Mouse (Mus musculus) cerebellum, adult 2 months (tissue): ENCODE measurements around the gene Prr12. TPM values are rescaled to one million over a fixed set of nuclear protein-coding genes. Genes with fewer than 3 reads are reported as not detected.

Experiments
- DNase-seq, 2 experiments: peaks; one replicate each; pipeline ENCODE4 v3.0.0; 2021
- H3K27ac ChIP-seq: fragments of 200-500 bp; 2 replicates; pipeline ENCODE4 v1.5.1; 2012; ENCODE audit warnings: low read length, control low read depth, inconsistent platforms; ENCODE audit not compliant: insufficient read depth
- H3K27me3 ChIP-seq: fragments of 200-500 bp; 2 replicates; pipeline ENCODE4 v1.6.1; 2012; ENCODE audit warnings: inconsistent platforms, mild to moderate bottlenecking, low read length, moderate library complexity; ENCODE audit not compliant: control insufficient read depth, insufficient read depth
- H3K4me1 ChIP-seq: fragments of 200-500 bp; 2 replicates; pipeline ENCODE4 v1.6.1; 2011; ENCODE audit warnings: low read length; ENCODE audit not compliant: control insufficient read depth, insufficient read depth
- H3K4me3 ChIP-seq: fragments of 200-500 bp; replicated peaks from 2 replicates; pipeline ENCODE3; 2011; ENCODE audit warnings: mild to moderate bottlenecking, low read depth, low read length, control low read depth; ENCODE audit not compliant: insufficient read depth
- CTCF ChIP-seq: fragments of 200-500 bp; IDR thresholded peaks from 2 replicates; pipeline ENCODE4 v1.5.1; 2011; ENCODE audit warnings: low read depth, mild to moderate bottlenecking, control low read depth, low read length, moderate library complexity, borderline replicate concordance; ENCODE audit not compliant: insufficient read depth
- POLR2A ChIP-seq: fragments of 200-500 bp; IDR thresholded peaks from 2 replicates; pipeline ENCODE4 v1.6.1; 2011; ENCODE audit warnings: low read length, control low read depth, borderline replicate concordance; ENCODE audit not compliant: insufficient read depth
- WGBS: fragments of 180-500 bp; shearing (Covaris S2); methylation state at CpG from one replicate; pipeline ENCODE4 v1.1.7; 2018; 5-methylcytosine and 5-hydroxymethylcytosine counted together
- polyA plus RNA-seq: library from polyadenylated mRNA; depleted of rRNA; stranded (reverse); fragments of >200 nt; gene quantifications from 2 replicates; pipeline ENCODE4 v1.2.3, GENCODE M21; 2012; rRNA removed

The Prr12 gene
- polyA plus RNA-seq, 1 experiment, result 23.3 TPM

GRCm38 (mm10) chr7:44983085-44983484 is 69.6 kb downstream of the Prr12 start:
- 23% methylated on average over 6 of the region's 6 CpGs for WGBS
- Histone ChIP-seq H3K4me3 (no peak overlapping the region), H3K4me1 (0 out of 2 replicates have a peak, but pooled peaks cover 5% of the 10 kb centered on the region), H3K27me3 (no peaks in the 10 kb centered on the region), H3K27ac (no peak overlapping the region)
- peak; percentile 80 to 88 for DNase-seq
- peak; percentile 97 for TF ChIP-seq CTCF
- no peak for TF ChIP-seq POLR2A

DNA sequence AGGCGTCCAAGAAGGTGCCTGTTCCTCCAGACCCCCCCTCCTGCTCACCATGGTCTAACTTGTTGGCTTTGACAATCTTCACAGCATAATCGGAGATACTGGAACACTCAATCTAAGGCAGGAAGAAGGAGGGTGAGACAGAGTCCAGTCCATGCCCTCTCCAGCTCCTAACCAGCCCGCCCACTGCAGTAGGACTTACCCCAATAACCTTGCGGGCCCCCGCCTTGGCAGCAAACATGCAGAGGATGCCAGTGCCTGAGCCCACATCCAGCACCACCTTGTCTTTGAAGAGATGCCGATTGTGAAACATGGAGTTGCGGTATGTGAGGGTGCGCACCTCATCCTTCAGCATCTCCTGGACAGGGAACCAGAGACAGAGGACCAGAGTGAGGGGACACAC is 71.1 kb downstream of the Prr12 start:
- Histone ChIP-seq H3K27ac (no peak overlapping the region), H3K27me3 (no peaks in the 10 kb centered on the region), H3K4me1 (0 out of 2 replicates have a peak, but pooled peaks cover 5% of the 10 kb centered on the region), H3K4me3 (no peak overlapping the region)
- TF ChIP-seq CTCF, result no peak
- TF ChIP-seq POLR2A, result no peak
- DNase-seq, result no peak
- 95% methylated on average over 8 of the region's 8 CpGs for WGBS

- 87% methylated on average over 3 of the region's 3 CpGs for WGBS
- Histone ChIP-seq H3K27me3 (no peaks in the 10 kb centered on the region), H3K4me3 (no peak overlapping the region), H3K27ac (no peak overlapping the region), H3K4me1 (peaks cover 6% of the 10 kb centered on the region; the same call in 1 of the 2 replicates)
- no peak for TF ChIP-seq CTCF
- no peak for DNase-seq
Observed at GRCm38 (mm10) chr7:44978300-44978699, 74.4 kb downstream of the Prr12 start.

Other genes starting within 250 kb of the Prr12 start
- gene Nup62, start 236.8 kb downstream of the Prr12 start, polyA plus RNA-seq, result 28.9 and 29.4 TPM in 2 replicates
- gene Il4i1, start 236.5 kb downstream of the Prr12 start, polyA plus RNA-seq, result 1.4 and 1.9 TPM in 2 replicates
- gene Atf5, start 236.2 kb downstream of the Prr12 start, polyA plus RNA-seq, result 19.6 and 23.8 TPM in 2 replicates
- 78.3 and 83.6 TPM in 2 replicates for gene Akt1s1, start 203.9 kb downstream of the Prr12 start, polyA plus RNA-seq
- 119 and 123 TPM in 2 replicates for gene Tbc1d17, start 203.8 kb downstream of the Prr12 start, polyA plus RNA-seq
- gene Pnkp, start 195.7 kb downstream of the Prr12 start, polyA plus RNA-seq, result 38.3 and 46.7 TPM in 2 replicates
- gene Ptov1, start 183.1 kb downstream of the Prr12 start, polyA plus RNA-seq, result 355 and 364 TPM in 2 replicates
- gene Med25, start 160.2 kb downstream of the Prr12 start, polyA plus RNA-seq, result 105 and 117 TPM in 2 replicates
- 29.0 and 31.9 TPM in 2 replicates for gene Fuz, start 156.8 kb downstream of the Prr12 start, polyA plus RNA-seq
- gene Ap2a1, start 123.4 kb downstream of the Prr12 start, polyA plus RNA-seq, result 216 and 229 TPM in 2 replicates
- gene Tsks, start 109.7 kb downstream of the Prr12 start, polyA plus RNA-seq, result 0.16 and 0.40 TPM in 2 replicates
- gene Cpt1c, start 78.0 kb downstream of the Prr12 start, polyA plus RNA-seq, result 129 and 137 TPM in 2 replicates
- 225 and 227 TPM in 2 replicates for gene Prmt1, start 66.3 kb downstream of the Prr12 start, polyA plus RNA-seq
- gene Irf3, start 55.2 kb downstream of the Prr12 start, polyA plus RNA-seq, result 126 and 130 TPM in 2 replicates
- 6.0 and 6.4 TPM in 2 replicates for gene Bcl2l12, start 54.2 kb downstream of the Prr12 start, polyA plus RNA-seq
- 115 and 120 TPM in 2 replicates for gene Scaf1, start 36.5 kb downstream of the Prr12 start, polyA plus RNA-seq
- gene Rras, start 34.9 kb downstream of the Prr12 start, polyA plus RNA-seq, result 29.7 and 29.9 TPM in 2 replicates
- gene Nosip, start 9.5 kb upstream of the Prr12 start, polyA plus RNA-seq, result 106 and 112 TPM in 2 replicates
- 23.3 and 23.7 TPM in 2 replicates for gene Prrg2, start 9.8 kb upstream of the Prr12 start, polyA plus RNA-seq
- gene Rcn3, start 39.3 kb upstream of the Prr12 start, polyA plus RNA-seq, result 7.6 and 8.6 TPM in 2 replicates
- gene Fcgrt, start 51.0 kb upstream of the Prr12 start, polyA plus RNA-seq, result 32.1 and 33.7 TPM in 2 replicates
- 392 and 433 TPM in 2 replicates for gene Rps11, start 71.6 kb upstream of the Prr12 start, polyA plus RNA-seq
- 1,090 and 1,228 TPM in 2 replicates for gene Rpl13a, start 75.9 kb upstream of the Prr12 start, polyA plus RNA-seq
- 0.16 TPM in 1 of 2 replicates, not detected in the other for gene Gm45713, start 83.3 kb upstream of the Prr12 start, polyA plus RNA-seq
- 24.4 and 28.4 TPM in 2 replicates for gene Flt3l, start 83.6 kb upstream of the Prr12 start, polyA plus RNA-seq
- 52.3 and 53.1 TPM in 2 replicates for gene Pih1d1, start 101.4 kb upstream of the Prr12 start, polyA plus RNA-seq
- gene Aldh16a1, start 101.7 kb upstream of the Prr12 start, polyA plus RNA-seq, result 17.2 and 18.0 TPM in 2 replicates
- 397 and 476 TPM in 2 replicates for gene Slc17a7, start 111.1 kb upstream of the Prr12 start, polyA plus RNA-seq
- gene Gfy, start 126.7 kb upstream of the Prr12 start, polyA plus RNA-seq, result 0.54 and 0.57 TPM in 2 replicates
- gene Pth2, start 128.1 kb upstream of the Prr12 start, polyA plus RNA-seq, result not detected in 2 replicates
- 1.9 and 2.4 TPM in 2 replicates for gene Ccdc155, start 152.0 kb upstream of the Prr12 start, polyA plus RNA-seq
- gene Dkkl1, start 159.3 kb upstream of the Prr12 start, polyA plus RNA-seq, result 0.36 and 0.51 TPM in 2 replicates
- 4.7 and 5.0 TPM in 2 replicates for gene Tead2, start 162.9 kb upstream of the Prr12 start, polyA plus RNA-seq
- gene Cd37, start 186.2 kb upstream of the Prr12 start, polyA plus RNA-seq, result 3.1 and 4.3 TPM in 2 replicates
- 2.6 and 3.1 TPM in 2 replicates for gene Slc6a16, start 188.2 kb upstream of the Prr12 start, polyA plus RNA-seq
- gene Slc6a21, start 224.6 kb upstream of the Prr12 start, polyA plus RNA-seq, result not detected in 2 replicates